Mouse (Mus musculus) heart, postnatal 36 days (tissue): Measurements from ENCODE around the gene Gpr153. TPM values are rescaled to one million over a fixed set of nuclear protein-coding genes. Genes with fewer than 3 reads are reported as not detected.

Experiments
- DNase-seq, 2 experiments: peaks; one replicate each; pipeline ENCODE4 v3.0.0; 2021 to 2022
- intact Hi-C: fragments of 180-260 bp; cut with DNase I; formaldehyde crosslinking; loops from one replicate; pipeline ENCODE4 v1.15.1; 2025
- total RNA-seq, 2 experiments: library from RNA; stranded (reverse); gene quantifications; 2 replicates each; pipeline ENCODE4 v1.2.3; 2021

The Gpr153 gene
- total RNA-seq, 2 experiments from 2014 or later, result 10.7 to 14.0 TPM

GRCm38 (mm10) chr4:152313211-152313632 lies 39.2 kb downstream of the Gpr153 start:
- intact Hi-C loops, result no loop called here
- no peak for DNase-seq

- no peak for DNase-seq
- intact Hi-C loops, result no loop called here
Measured at GRCm38 (mm10) chr4:152313934-152314333, 39.9 kb downstream of the Gpr153 start.

- no peak for DNase-seq
- intact Hi-C loops, result no loop called here
Measured at GRCm38 (mm10) chr4:152315498-152316213, 41.6 kb downstream of the Gpr153 start.

GRCm38 (mm10) chr4:152317631-152318033 lies 43.6 kb downstream of the Gpr153 start:
- DNase-seq, result peak in 1 of 2 experiments; percentile 40
- intact Hi-C loops, result no loop called here

DNA sequence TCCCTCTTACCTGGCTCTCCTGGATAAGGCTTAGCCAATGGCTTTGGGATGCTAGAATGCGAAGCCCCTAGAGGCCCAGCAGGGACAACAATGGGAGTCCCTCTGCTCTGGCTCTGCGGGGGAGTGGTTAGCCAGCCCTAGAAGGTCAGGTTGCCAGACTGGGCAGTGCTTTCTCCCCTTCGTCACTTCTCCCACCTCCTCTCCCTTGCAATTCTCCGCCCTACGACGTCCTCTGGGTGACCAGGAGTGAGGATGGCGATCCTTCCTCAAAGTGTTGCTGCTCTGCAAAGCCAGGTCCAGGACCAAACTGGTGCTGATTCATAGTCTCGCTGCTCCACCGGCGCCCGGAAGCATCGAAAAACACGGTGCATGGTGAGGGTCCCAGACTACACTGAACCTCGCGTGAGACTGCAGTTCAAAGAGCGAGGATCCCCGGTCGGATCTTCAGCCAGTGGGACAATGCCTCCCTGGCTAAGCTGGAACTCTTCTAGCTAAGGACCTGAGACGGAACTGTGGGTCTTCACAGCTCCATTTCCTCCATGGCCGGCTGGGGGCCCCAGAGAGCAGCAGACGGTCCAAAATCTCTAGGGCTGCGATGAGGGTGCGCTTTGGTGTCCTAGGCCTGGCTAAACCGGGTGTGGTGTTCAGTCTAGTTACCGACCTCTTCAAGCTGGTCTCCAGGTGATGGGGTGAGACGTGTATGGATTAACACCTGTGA lies 44.6 kb downstream of the Gpr153 start, which contains the start of gene Rnf207:
TSS of gene Rnf207 (minus strand) at position 477 of the 718 bp plus-strand sequence.
- peak; percentile 67 to 75 for DNase-seq
- intact Hi-C loops, result no loop called here

DNA sequence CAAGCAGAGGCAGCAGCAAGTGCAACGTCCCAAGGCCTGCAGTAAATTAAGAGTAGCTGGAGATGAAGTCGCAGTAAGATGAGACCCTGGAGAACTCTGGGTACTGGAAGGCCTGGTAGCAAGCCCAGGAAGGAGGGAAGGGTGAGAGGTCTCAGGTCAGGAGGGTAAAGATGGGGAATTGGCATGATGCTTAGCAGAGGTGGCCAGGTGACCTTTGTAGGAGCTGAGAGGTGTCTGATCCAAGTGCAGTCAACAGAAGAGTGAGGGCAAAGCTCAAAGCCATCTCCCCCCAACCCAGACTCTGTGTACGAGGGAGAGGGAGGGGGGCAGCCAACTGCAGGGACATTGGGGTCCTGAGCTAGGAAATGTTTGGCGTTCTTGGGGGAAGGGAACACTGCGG lies 47.4 kb downstream of the Gpr153 start:
- intact Hi-C loops, result no loop called here

DNA sequence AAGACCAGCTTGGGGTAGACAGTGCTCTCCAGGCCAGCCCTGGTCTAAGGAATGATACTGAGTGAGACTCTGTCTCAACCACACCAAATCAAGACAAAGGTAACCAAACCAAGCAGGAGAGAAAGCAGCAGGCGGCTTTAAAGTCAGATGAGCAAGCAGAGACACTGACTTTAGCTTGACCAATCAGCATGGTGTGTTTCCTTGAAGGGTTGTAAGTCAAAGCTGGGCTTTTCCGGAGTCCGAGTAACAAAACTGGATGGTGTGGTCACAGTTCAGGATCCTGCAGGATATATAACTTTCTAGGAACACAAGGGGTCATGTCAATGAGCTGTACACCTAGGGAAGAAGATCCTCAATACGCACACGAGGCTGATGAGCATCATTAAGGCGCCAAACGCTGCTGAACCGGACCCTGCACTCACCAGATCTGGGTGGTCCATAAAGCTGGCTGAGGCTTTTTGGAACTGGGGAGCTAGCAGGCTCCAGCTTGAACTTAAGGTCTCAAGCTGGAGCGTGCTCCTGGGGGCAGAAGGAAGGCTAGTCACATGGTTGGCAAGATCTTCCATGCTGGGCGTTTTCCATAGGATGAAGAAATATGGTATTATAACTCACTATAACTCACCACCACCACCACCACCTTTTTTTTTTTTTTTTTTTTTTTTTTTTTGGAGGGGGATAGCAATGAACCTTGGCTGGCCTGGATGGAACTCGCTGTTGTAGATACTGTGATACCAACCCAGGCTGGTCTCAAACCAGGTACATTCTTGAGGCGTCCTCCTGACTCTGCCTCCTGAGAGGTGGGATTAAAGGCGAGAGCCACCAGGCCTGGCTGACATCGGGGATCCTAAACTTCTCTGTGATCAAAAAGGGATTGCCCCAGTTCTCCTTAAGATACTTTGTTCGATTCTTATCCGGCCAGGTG lies 50.9 kb downstream of the Gpr153 start:
- no peak for DNase-seq
- intact Hi-C loops, result loop anchor here (2.0 to 5.0 kb wide), 2 partner anchors 26 to 152 kb away; partner anchors contain the start of genes Kcnab2 and Nphp4

More for the DNA sequence above, 47.4 kb downstream of the Gpr153 start:
- DNase-seq, result no peak

- peak; percentile 90 for DNase-seq
- intact Hi-C loops, result loop anchor here (2.0 to 5.0 kb wide), 2 partner anchors 27 to 152 kb away; partner anchors contain the start of genes Kcnab2 and Nphp4
Measured at GRCm38 (mm10) chr4:152325574-152326411, 51.8 kb downstream of the Gpr153 start, which contains the start of gene Rpl22. Gene Rpl22, plus strand, starts transcription at chr4:152325742.

DNA sequence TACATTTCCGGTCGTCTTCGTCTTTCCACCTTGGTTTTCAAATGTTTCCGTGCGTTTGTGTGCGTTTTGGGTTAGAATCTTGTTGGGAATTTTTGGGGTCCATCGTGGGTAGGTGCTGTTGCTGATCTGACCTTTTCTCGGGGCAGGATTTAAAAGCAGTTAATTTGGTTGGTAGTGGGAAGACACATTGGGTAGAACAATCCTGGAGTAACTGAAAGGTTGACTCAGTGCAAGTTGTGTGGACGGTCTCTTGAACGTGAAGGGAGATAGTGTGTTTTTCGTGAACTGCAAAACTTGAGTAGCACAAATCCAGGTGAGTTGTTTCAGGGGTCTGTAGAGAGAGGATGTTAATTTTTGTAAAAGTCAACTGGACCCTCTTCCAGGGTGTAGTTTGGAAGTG lies 52.5 kb downstream of the Gpr153 start:
- intact Hi-C loops, result loop anchor here (5.0 kb wide), 1 partner anchor 151 kb away; the partner anchor contains the start of genes Kcnab2 and Nphp4
- no peak for DNase-seq

GRCm38 (mm10) chr4:152328691-152329090 lies 54.7 kb downstream of the Gpr153 start:
- DNase-seq, result peak; percentile 20 to 48
- intact Hi-C loops, result loop anchor here (5.0 kb wide), 1 partner anchor 149 kb away; the partner anchor contains the start of genes Kcnab2 and Nphp4

DNA sequence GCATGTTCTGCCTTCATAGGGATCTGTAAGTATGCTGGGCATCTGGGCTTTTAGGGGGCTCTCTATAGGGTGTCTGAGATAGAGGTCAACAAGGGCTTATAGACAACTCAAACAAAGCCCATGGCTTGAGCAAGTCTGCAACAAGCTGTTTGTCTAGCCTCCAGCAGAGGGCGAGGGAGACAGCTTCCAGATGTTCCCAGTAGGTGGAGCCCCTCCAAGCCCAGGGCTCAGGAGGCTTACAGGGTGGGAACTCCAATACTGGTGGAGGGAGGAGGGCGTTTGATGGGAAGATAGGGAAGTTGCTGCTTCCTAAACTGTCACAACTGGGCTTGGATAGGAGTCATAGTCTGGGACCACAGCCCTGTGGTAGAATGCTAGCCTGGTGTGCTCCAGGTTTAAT lies 58.9 kb downstream of the Gpr153 start:
- intact Hi-C loops, result loop anchor here (1.0 to 5.0 kb wide), 2 partner anchors 102 to 159 kb away; no protein-coding TSS in a partner anchor
- DNase-seq, result peak; percentile 67 to 73

GRCm38 (mm10) chr4:152333587-152333986 lies 59.6 kb downstream of the Gpr153 start:
- no peak for DNase-seq
- intact Hi-C loops, result loop anchor here (1.0 to 5.0 kb wide), 2 partner anchors 102 to 159 kb away; no protein-coding TSS in a partner anchor

Other genes starting within 250 kb of the Gpr153 start
- gene Zbtb48, start 246.6 kb upstream of the Gpr153 start, total RNA-seq, result 1 to 10 TPM; 3.5 to 4.4 TPM
- not detected for gene Tas1r1, start 235.7 kb upstream of the Gpr153 start, total RNA-seq
- 10 to 100 TPM; 10.1 to 10.5 TPM for gene Nol9, start 234.9 kb upstream of the Gpr153 start, total RNA-seq
- gene Plekhg5, start 201.7 kb upstream of the Gpr153 start, total RNA-seq, result 10 to 100 TPM; 14.9 to 21.9 TPM
- 1 to 10 TPM in 1 of 2 experiments, under 1 TPM in 1; 0.81 to 3.2 TPM for gene Tnfrsf25, start 158.3 kb upstream of the Gpr153 start, total RNA-seq
- 1 to 10 TPM; 1.8 to 2.7 TPM for gene Espn, start 121.9 kb upstream of the Gpr153 start, total RNA-seq
- not detected for gene Hes2, start 115.4 kb upstream of the Gpr153 start, total RNA-seq
- gene Acot7, start 96.1 kb upstream of the Gpr153 start, total RNA-seq, result 10 to 100 TPM; 58.7 to 59.1 TPM
- gene Hes3, start 17.4 kb downstream of the Gpr153 start, total RNA-seq, result not detected
- 10 to 100 TPM; 25.4 to 25.8 TPM for gene Icmt, start 23.0 kb downstream of the Gpr153 start, total RNA-seq
- gene Rnf207, start 44.8 kb downstream of the Gpr153 start, total RNA-seq, result 10 to 100 TPM; 50.2 to 68.0 TPM
- 100 to 1,000 TPM; 276 to 293 TPM for gene Rpl22, start 51.5 kb downstream of the Gpr153 start, total RNA-seq
- under 1 TPM; 0.16 to 0.58 TPM for gene Chd5, start 64.4 kb downstream of the Gpr153 start, total RNA-seq
- gene Nphp4, start 202.5 kb downstream of the Gpr153 start, total RNA-seq, result under 1 TPM; 0.89 to 1.00 TPM
- gene Kcnab2, start 203.6 kb downstream of the Gpr153 start, total RNA-seq, result 1 to 10 TPM; 1.3 to 2.1 TPM